Mouse (Mus musculus): ENCODE results near the gene Cptp.

The Cptp gene

GRCm38 (mm10) chr4:155869317-155870033 lies at the start of gene Cptp, which contains the start of gene Ints11:
Gene Cptp (minus strand): TSS chr4:155869440.
Gene Ints11 (plus strand): TSS chr4:155869546.
- peak; percentile 93 to 94 for DNase-seq

GRCm38 (mm10) chr4:155908751-155909150 lies 39.5 kb upstream of the Cptp start:
- no peak for DNase-seq

- no peak for DNase-seq
Observed at GRCm38 (mm10) chr4:155908281-155908680, 39.0 kb upstream of the Cptp start.

DNA sequence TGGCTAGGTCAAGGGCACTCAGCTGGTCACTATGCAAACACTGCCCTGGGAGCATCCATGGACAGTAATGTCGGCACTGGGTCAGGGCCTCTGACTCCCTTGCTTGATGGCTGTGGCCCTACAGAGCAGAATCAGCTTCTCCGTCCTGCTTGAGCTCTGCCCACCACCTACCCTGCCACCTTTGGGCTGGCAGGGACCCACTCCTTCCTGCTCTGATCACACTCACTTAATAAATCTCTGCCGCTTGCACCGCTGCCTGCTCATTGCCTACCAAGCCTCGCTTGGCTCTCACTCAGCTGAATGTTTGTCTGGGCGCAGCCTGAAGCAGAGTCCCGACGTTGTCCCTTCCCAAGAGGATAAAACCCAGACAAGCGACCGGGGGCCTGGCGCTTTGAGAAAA lies 37.8 kb upstream of the Cptp start:
- no peak for DNase-seq

DNA sequence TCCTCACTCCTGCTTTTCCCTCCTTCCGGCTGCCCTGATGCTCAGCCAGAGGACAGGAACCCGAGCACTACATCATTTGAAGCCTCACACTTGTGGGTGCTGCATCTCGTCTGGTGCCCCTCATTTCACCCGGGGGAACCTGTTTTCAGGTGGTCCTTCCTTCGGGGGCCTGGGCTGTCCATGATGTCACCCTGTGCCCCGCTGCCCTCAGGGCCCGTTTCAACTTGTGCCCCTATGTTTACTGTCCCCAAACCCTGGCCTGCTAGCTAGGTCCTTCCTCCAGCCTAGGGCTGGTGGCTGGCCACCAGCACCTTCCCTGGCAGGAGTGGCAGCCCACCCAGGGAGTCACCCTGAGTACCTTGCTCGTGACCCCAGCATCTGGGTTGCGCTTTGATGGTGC lies 36.9 kb upstream of the Cptp start:
- DNase-seq, result no peak

DNA sequence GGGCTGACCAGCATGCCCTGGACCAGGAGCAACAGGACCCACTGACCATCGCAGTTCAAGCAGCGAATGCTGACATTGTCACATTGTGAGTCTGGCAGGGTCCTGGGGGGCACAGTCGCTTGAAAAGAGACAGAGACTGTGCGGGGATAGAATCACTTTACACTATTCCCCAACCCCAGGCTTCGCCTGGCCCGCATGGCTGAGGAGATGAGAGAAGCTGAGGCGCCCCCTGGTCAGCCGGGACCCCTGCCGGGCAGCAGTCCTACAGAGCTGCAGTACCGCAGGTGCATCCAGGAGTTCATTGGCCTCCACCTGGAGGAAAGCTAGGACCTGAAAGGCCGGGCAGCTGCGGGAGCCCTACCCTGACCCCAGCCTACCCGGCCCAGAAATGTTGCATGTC lies 36.4 kb upstream of the Cptp start:
- DNase-seq, result no peak

GRCm38 (mm10) chr4:155904318-155905102 lies 35.3 kb upstream of the Cptp start:
- DNase-seq, result no peak

DNA sequence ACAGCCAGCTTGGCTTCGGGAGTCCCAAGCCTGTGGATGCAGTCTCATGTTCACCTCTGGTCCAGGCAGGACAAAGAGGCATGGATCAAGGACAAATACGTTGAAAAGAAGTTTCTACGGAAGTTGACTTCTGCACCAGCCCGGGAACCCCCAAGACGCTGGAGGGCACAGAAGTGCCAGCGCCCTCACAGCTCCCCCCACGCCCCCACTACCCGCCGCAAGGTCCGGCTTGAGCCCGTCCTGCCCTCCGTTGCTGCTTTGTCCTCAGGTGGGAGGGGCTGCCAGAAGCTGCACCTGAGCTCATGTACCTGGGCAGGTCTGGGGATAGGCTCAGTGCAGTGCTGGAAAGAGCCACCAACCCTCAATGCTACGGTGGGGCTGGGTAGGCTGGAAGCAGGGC lies 34.0 kb upstream of the Cptp start:
- DNase-seq, result no peak

DNA sequence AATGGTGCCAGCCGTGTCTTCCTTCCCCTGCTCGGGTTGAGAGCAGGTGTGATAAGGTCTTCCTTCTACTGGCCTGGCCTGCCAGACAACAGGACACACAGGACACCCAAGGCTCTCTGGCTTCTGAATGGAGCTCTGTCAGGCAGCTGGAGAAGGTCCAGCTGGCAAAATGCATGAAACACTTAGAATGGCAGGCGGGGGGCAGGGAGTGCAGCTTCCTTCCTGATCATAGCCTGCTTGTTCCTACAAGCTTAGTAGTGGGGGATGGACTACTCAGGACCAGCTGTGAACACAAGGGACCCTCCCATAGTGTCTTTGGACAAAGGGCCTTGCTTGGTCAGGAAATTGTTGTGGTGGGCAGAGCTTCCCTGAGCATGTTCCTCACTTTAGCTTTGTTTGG lies 32.0 kb upstream of the Cptp start:
- DNase-seq, result no peak

- no peak for DNase-seq
Observed at GRCm38 (mm10) chr4:155899355-155899754, 30.1 kb upstream of the Cptp start.

DNA sequence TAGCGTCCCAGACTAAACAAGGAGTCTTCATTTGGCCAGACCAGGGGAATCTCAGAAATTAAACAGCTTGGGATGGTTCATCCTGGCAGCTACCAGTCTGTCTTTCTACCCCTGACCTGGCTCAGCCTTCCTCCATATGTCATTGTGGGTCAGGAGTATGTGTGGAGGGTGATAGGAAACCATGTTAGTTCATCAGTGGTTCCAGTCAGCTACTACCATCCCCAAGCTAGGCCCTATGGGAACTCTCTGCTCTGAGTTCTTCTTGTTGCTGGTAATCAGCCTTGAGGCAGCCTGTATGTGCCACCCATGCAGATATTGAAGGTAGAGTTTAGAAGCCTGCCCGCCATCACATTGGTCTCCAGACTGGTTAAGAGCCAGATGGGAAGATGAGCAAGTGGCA lies 29.1 kb upstream of the Cptp start:
- no peak for DNase-seq

DNA sequence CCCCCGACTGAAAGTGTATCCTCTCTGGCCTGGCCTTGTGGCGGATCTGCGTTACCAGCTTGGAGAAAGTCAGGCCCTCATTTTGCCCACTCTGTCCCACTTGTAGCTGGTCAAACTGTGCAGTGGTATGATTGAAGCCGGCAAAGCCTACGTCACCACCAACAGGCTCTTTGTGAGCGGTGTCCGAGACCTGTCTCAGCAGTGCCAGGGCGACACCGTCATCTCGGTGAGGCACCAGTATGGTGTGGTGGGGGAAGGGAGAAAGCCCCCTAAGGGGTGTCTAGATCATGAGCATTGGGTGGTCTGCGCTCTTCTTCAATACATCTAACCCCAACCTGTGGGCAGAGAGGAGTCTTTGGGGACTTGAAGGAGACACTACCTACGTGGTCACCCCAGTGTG lies 27.2 kb upstream of the Cptp start:
- DNase-seq, result no peak

- DNase-seq, result no peak
Observed at GRCm38 (mm10) chr4:155895826-155896225, 26.6 kb upstream of the Cptp start.

- DNase-seq, result no peak
Observed at GRCm38 (mm10) chr4:155895216-155895615, 26.0 kb upstream of the Cptp start.

DNA sequence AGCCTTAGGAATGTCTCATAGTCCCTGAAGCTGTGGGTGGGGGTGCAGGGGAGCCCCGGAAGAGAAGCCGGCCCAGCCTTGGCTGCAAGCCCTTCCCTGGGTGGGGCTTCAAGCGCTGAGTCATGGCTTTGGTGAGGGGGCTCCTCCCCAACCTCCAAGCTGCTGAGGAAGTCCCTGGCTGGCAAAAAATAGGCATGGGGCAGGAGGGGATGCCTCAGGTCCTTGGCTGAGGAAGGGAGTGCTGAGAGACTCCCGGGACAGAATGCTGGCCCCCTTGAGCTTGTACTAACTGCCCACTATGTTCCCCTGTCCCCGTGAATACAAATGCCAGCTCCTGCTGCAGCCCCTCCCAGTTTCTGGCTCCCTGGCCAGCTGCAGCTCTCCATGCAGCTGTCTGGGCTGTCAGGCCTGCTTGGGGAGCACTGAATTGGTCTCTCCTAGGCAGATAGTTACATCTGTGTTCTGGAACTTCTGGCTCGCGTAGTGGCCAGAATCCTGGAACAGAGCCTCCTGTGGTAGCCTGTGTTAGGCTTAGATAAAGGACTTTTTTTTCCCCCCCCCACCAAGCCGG lies 25.2 kb upstream of the Cptp start:
- DNase-seq, result peak in 1 of 2 experiments; percentile 40

- no peak for DNase-seq
Observed at GRCm38 (mm10) chr4:155893212-155893690, 24.0 kb upstream of the Cptp start.

GRCm38 (mm10) chr4:155892438-155893211 lies 23.4 kb upstream of the Cptp start:
- DNase-seq, result peak; percentile 39 to 50

GRCm38 (mm10) chr4:155892017-155892416 lies 22.8 kb upstream of the Cptp start:
- peak; percentile 70 to 81 for DNase-seq

DNA sequence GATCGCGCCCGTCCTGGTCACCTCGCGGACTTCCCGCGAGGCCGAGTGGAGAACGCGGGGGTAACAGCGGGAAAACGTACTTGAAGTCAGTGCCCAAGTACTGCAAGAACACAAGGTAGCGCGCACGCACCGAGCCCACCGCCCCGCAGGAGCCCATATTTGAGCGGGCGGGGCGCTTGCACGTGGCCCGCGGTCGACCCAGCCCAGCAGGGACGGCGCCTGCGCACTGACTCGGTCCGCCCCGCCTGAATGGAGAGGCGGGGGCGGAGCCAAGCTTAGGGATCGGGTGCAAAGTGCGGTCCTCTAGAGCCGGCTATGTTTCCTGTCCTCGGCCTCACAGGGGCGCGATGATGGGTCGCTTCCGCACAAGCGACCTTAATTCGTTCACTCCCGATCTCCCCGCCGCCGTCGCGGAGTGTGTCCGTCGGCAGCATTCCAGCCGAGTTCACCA lies 22.3 kb upstream of the Cptp start, which contains the start of the genes Pusl1 and Acap3:
TSS of gene Pusl1 (minus strand) at position 231 of the 451 bp plus-strand sequence.
TSS of gene Acap3 (plus strand) at position 272 of the 451 bp plus-strand sequence.
- peak; percentile 93 to 98 for DNase-seq

GRCm38 (mm10) chr4:155891011-155891471 lies 21.8 kb upstream of the Cptp start:
- DNase-seq, result no peak

DNA sequence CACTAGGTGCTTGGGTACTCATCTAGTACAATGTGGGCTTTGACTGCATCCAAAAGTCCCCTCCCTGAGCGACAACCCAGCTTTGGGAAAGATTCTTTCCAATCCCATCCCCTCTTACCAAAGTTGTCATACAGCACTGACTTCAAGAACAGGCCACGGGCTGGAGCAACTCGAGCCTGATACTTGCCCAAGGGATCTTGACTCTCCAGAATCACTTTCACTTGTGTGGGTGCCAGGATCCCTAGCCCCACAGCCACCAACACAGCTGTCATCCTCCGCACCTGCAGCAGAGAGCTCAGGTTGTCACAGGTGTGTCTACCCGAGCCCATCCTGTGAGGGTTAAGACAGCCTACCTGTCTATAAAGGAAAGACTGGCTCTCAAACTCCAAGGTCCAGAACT lies 20.1 kb upstream of the Cptp start:
- DNase-seq, result no peak

GRCm38 (mm10) chr4:155888181-155888580 lies 18.9 kb upstream of the Cptp start:
- no peak for DNase-seq
